Mouse (Mus musculus) embryonic fibroblast, embryonic 13.5 days (primary cell): Measurements from ENCODE around the gene Bhlhe23. TPM values are rescaled to one million over a fixed set of nuclear protein-coding genes. Genes with fewer than 3 reads are reported as not detected.

ENCODE experiments used
- H3K27ac ChIP-seq: 2 replicates; pipeline ENCODE4 v1.5.1; 2012; ENCODE audit warnings: low read length, control low read depth, inconsistent platforms; ENCODE audit not compliant: insufficient read depth
- H3K4me1 ChIP-seq: 2 replicates; pipeline ENCODE4 v1.6.1; 2011; ENCODE audit warnings: low read length; ENCODE audit not compliant: control insufficient read depth, insufficient read depth
- H3K4me3 ChIP-seq: 2 replicates; pipeline ENCODE4 v1.5.1; 2011; ENCODE audit warnings: mild to moderate bottlenecking, control low read depth, low read length; ENCODE audit not compliant: insufficient read depth
- CTCF ChIP-seq: IDR thresholded peaks from 2 replicates; pipeline ENCODE4 v1.5.1; 2011; ENCODE audit warnings: mild to moderate bottlenecking, control low read depth, low read length, moderate library complexity, borderline replicate concordance; ENCODE audit not compliant: insufficient read depth
- POLR2A ChIP-seq: IDR thresholded peaks from 2 replicates; pipeline ENCODE4 v1.6.1; 2011; ENCODE audit warnings: low read depth, mild to moderate bottlenecking, control low read depth, low read length, moderate library complexity
- polyA plus RNA-seq: library from polyadenylated mRNA; stranded (reverse); fragments of >200 nt; gene quantifications from 2 replicates; pipeline ENCODE4 v1.2.4, GENCODE M21; 2011; ENCODE audit warnings: low read depth; ENCODE audit not compliant: missing spikeins, insufficient read length

Bhlhe23 gene
- polyA plus RNA-seq, 1 experiment, result not detected

DNA sequence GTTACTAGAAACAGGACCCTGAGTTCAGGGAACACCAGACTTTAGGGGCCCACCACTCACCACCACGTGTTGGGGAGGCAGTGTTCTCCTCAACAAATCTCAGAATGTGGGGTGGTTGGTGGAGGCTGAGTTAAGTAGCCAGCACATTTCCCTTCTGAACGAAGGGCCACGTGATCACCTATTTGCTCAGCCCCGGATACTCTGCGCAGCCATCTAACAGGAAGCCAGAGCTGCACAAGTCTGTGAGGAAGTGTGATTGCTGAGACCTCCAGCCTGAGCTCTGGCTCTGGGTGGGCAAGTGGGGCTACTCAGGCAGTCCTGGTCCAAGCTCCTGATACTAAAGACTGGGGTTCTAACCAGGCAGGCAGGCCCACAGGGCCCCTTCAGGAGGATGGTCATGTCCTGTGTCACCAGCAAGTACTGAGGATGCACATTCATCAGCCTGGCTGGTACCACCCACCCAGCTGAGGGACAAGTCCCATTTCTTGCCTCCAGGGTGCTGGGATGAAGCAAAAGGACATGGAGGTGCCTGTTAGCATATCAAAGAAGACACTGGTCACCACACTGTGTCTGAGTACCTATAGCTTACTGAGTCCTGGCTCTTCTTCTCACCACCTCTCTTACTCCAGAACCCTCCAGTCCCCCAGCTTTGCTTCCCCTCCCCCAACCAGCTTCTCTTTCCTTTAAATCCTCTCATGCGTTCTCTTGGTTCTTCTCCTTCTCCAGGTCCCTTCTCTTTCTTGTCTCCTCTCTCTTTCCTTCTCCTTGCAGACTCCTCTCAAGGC lies 49.9 kb downstream of the Bhlhe23 start:
- no peak overlapping the region for H3K27ac ChIP-seq
- H3K4me1 ChIP-seq, result no peaks in the 10 kb centered on the region
- no peak for TF ChIP-seq CTCF
- TF ChIP-seq POLR2A, result no peak
- no peak overlapping the region for H3K4me3 ChIP-seq

DNA sequence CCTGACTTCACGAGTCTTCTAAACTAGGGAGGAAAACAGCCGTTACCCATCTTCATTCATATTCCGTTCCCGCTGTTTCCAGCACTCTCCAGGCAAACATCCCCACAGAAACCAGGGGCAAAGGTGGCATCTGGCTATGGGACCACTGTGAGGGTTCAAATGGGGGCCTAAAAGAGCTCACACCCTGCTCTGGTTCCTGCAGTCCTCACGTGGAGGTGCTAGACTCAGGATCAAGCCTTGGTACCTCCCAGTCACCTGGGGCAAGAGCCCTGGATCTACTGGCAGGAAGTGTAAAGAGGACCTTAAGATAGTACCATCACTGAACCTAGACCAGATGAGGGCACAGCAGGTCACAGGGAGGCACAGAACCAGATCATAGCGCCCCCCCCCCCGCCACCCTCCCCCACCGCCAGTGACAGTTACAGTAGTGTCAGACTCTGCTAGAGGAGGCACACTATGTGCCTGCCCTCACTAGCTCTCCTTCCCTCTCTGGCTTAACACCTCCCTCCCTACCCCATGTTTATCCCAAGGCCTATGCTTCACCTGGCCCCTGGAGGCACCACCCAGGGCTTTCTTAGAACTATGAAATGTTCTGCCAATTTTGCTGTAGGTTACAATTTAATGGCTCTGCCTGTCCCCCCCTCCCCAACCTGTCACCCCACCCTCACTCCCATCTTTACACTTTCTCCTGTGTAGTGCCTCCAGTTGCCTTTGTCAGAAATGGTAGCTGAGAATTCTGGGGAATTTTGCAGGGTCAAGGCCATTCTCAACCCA lies 50.7 kb downstream of the Bhlhe23 start:
- TF ChIP-seq POLR2A, result no peak
- no peak for TF ChIP-seq CTCF
- H3K27ac ChIP-seq, result no peak overlapping the region
- H3K4me3 ChIP-seq, result no peak overlapping the region
- no peaks in the 10 kb centered on the region for H3K4me1 ChIP-seq

DNA sequence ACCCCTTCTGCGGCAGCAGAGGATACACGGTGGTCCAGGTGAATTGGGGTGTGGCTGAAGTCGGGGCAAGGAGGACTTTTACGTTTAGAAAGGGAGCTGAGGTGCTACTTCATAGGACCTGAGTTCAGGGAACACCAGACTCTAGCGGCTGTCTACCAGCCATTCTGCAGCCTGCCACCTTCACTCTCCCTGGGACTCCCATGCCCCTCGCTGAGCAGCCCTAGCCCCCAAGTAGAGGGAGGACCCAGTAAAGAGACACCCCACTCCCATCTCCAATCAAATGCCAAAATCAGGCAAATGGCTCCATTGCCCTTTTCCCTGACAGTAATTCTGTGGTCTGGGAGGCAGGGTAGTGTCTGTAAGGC lies 51.3 kb downstream of the Bhlhe23 start:
- Histone ChIP-seq H3K27ac (no peak overlapping the region), H3K4me1 (no peaks in the 10 kb centered on the region), H3K4me3 (peak overlapping the region; percentile 15)
- no peak for TF ChIP-seq CTCF
- no peak for TF ChIP-seq POLR2A

DNA sequence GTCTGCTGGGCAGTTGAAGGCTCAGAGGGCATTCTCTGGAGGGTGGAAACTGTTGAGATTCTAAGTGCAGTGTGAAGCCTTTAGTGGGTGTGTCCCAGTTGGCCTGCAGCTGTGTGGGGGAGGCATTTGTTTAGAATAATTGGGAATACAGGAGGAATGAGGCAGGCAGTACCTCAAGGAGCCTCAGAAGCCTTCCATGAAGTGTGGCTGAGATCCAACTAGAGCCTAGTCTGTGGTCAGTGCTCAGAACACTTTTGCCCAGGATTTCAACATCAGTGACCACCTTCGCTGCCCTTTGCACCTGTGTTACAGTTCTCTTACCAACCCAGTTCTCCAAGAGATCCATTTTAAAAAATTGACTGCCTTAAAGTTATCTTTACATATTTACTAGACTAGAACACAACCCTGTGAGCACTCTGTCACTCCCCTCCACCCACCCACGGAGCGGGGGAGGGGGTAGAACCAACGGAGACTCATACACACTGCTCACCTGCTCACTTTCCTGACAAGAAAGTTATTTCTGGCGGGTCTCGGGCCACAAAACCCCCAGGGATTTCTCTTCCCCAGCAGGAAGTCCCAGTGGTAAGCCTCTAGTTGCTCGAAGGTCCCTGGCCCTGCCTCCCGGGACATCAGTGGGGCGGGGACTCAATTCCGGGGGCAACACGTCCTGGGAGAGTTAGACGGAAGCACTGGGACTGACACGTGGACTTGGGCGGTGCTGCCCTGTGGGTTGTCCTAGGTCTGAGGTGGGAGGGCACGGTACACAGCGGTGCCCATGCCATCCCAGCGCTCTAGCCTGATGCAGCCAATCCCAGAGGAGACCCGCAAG lies 51.9 kb downstream of the Bhlhe23 start, which contains the start of gene Slc17a9:
Gene Slc17a9 (plus strand): TSS at position 679 of the 829 bp plus-strand sequence.
- H3K4me3 ChIP-seq, result peak within 1 kb of the TSS; percentile 15
- peak; percentile 24; the same call in 1 of the 2 replicates for TF ChIP-seq POLR2A
- no peak for TF ChIP-seq CTCF
- H3K27ac ChIP-seq, result no peak within 1 kb of the TSS
- H3K4me1 ChIP-seq, result no peaks in the 10 kb centered on the region

Other genes with a start within 250 kb of the Bhlhe23 start
- gene Mrgbp, start 195.6 kb downstream of the Bhlhe23 start, polyA plus RNA-seq, result 13.1 TPM in 2 replicates
- 78.0 and 78.2 TPM in 2 replicates for gene Ogfr, start 187.7 kb downstream of the Bhlhe23 start, polyA plus RNA-seq
- 1.0 and 2.5 TPM in 2 replicates for gene Col9a3, start 179.1 kb downstream of the Bhlhe23 start, polyA plus RNA-seq
- 10.8 and 11.6 TPM in 2 replicates for gene Tcfl5, start 134.2 kb downstream of the Bhlhe23 start, polyA plus RNA-seq
- gene Dido1, start 66.9 kb downstream of the Bhlhe23 start, polyA plus RNA-seq, result 29.3 and 31.3 TPM in 2 replicates
- 58.0 and 71.8 TPM in 2 replicates for gene Gid8, start 66.8 kb downstream of the Bhlhe23 start, polyA plus RNA-seq
- 1.5 and 2.9 TPM in 2 replicates for gene Slc17a9, start 51.6 kb downstream of the Bhlhe23 start, polyA plus RNA-seq
- gene Ythdf1, start 144.0 kb upstream of the Bhlhe23 start, polyA plus RNA-seq, result 71.0 and 85.1 TPM in 2 replicates
- not detected in 2 replicates for gene Birc7, start 152.1 kb upstream of the Bhlhe23 start, polyA plus RNA-seq
- 1.5 and 3.1 TPM in 2 replicates for gene Nkain4, start 177.8 kb upstream of the Bhlhe23 start, polyA plus RNA-seq
- gene Arfgap1, start 190.3 kb upstream of the Bhlhe23 start, polyA plus RNA-seq, result 88.3 and 96.5 TPM in 2 replicates
- gene Col20a1, start 209.6 kb upstream of the Bhlhe23 start, polyA plus RNA-seq, result 0.23 and 0.40 TPM in 2 replicates